Mouse (Mus musculus) retina, postnatal 7 days (tissue): ENCODE measurements around the gene Gucy1a1.
A peak's percentile ranks its signal among the peaks of the same experiment; 100 is the strongest.

ENCODE experiments used
- DNase-seq: peaks from one replicate; pipeline ENCODE4 v3.0.0-alpha.2; 2012; ENCODE audit warnings: low read depth, low spot score

Gucy1a1 gene

DNA sequence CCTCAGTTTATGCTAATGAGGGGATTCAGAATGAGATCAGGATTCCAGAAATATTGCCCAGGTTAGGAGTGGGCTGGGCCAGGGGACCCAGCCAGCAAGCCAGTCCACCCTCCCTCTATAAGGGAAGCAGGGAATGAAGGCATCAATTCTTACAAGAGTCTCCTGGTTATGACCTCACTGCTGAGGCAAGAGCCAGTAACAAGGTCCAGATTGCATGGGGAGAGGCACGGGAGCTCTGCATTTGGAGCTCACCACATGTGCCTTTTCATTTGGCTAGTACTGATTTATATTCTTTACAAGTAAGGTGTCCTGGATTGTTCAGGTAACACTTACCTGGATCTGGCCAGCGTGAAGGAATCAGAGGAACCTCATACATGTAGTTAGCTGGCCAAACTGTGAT is 48.8 kb downstream of the Gucy1a1 start:
- no peak for DNase-seq

DNA sequence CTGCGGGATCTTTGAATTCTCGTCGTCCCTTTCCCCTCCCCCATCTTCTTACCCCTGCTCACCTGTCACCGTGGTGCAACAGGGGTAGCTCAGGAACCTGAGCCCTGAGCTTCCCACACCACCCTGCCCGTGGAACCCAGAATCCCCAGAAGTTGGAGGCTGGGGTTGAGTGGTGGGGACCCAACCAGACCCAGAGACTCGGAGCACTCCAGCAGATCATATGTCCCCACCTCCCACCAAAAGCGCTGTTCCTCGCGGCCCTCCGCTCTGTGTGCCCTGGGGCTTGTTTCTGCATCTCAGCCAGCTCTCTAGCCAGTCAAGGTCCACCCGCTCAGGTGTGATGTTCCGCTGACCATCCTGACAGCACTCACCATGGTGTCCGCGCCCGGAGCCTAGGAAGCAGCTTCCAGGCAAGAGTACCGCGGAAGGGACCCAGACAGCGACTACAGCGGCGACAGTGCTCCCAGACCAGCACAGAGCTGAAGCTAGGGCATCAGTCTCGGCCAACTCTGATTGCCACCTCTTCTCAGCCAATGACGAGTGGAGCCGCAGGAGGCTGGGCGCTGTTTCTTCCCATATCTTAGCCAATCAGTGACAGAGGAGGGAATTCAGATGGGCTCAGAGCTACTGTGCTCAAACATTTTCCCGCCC is 71.3 kb downstream of the Gucy1a1 start, which contains the start of gene Gucy1b1:
Gene Gucy1b1 (minus strand): TSS at position 489 of the 651 bp plus-strand sequence.
- DNase-seq, result peak; percentile 61

DNA sequence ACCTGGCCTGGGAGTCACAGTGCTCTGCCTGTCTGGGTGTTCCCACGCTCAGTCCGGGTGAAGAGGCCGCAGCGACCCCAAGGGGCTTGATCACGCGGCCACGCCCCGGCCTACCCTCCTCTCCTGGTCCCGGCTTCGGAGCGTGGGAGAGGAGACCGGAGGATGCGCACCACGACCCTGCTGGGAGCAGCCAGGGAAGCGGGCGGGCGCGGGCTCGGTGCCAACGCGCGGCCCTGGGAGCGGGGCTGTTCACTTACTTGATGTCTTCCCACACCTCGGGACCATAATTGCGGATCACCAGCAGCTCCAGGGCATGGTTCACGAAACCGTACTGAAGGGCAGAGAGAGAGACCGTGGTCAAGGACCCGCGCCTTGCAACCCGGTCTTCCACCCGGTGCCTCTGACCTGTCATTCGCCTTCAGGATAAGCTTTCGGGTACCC is 71.8 kb downstream of the Gucy1a1 start:
- DNase-seq, result peak; percentile 25

DNA sequence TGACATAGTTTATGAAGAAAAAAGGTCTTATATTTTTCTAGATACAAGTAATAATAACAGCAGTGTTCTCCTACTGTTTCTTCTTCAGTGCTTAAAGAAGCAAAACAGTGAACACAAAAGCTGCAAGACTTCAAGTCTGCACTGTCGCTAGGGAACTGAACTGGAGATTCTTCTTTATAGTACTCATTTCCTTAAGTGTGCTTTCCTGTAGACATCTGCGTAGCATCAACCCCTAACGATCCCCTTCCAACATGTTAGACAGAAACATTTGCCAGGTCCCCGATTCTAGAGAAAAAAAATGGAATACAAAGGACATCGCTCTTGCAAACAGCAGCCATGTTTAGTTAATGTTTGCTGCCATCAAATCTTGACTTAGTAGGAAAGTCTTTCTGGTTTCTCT is 77.8 kb downstream of the Gucy1a1 start:
- DNase-seq, result no peak

DNA sequence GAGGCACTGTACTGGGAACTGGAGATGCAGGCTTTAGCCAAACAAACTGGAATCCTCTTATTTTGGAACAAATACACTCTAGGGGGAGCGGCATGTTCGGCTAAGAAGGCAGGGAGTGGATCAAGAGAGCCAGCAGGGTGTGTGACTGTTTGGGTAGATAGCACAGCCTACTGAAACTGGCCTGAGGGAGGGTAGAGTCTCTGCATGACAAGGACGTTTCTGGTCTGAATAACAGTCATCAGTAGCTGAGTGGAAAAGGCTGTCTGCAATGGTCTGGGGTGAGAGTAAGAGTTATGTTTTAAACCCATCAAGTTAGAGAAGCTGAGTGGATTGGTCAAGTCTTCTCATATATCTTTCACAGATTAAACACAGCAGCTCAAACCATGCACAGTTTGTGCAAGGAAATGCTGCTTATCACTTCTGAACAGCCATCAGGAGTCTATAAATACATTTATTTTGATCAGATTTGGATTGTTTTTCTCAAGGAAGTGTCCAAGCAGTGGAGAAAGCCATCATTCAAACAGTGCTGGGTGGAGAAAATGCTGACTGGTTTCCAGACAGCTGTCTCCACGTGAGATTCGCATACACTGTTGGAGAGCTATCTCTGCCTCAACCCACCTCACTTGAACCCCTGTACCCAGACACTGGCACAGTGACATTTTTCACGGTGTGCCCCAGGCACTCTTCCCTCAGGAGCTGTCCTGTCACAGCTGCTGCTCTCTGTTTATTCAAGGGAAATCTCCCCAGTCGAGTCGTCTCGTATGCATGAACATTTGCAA is 84.0 kb downstream of the Gucy1a1 start:
- DNase-seq, result no peak

DNA sequence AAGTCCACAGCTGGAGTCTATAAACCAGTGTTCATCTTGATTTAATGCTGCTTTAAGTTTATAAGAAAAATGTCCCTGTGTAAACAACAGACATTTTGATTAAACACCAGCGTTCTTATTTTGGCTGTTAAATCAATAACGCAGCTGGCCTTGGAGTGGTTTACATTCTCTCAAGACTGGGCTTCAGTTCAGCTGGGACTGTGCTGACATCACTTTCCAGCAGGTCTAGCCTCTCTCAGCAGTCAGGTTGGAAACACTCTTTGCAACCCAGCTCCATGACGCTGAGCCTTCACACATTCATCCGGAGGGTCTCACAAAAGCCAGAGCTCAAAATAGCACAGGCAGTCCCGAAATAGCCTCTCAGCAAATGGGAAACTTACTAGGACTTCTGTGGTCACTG is 88.4 kb downstream of the Gucy1a1 start:
- DNase-seq, result no peak

DNA sequence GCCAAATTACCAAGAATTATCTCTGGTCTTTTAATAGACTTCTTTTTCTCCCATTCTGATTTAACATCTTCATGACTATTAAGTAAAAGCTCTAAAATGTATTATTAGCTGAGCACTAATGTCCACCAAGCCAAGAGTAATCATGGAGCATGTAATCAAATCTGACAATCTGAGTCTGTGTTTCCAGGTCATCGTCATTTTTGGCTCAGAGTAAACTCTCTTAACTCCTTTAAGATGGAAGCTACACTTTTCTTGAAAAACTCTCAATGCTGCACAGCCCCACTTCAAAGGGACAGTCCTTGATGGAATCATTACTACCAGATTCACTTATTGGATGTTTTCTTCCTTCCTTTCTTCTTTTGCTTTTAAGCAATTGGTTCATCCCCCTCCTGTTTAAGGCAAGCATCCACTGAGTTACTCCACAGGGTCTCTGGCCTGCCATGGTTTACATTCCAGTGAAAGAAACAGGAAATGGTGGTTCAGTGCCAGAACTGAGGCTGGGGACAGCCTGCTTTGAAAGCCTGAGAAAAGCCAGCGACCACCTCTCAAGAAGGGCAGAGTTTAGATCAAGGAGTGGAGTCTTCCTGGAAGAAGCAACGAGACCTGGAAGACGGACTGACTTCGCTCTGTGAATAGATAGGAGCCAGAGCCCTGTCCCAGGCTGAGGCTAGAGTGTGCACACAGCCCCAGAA is 91.2 kb downstream of the Gucy1a1 start:
- no peak for DNase-seq

DNA sequence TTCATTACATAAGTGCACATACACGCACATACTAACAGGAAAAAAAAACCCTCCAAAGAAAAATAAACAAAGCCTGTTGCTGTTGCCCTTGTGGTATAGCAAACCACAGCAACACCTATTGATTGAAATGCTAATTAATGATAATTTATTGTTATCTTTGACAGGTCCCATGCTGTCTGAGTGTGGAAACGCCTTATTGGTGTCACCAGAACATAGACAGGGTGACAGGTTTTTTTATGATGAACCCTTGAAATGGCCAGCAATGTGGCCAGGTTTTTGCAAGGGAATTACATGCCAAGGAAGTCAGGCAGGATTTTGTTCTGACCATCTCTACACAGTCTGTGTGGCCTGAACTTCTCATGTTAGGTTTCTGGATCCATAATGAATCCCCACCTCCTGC is 93.6 kb downstream of the Gucy1a1 start:
- no peak for DNase-seq

DNA sequence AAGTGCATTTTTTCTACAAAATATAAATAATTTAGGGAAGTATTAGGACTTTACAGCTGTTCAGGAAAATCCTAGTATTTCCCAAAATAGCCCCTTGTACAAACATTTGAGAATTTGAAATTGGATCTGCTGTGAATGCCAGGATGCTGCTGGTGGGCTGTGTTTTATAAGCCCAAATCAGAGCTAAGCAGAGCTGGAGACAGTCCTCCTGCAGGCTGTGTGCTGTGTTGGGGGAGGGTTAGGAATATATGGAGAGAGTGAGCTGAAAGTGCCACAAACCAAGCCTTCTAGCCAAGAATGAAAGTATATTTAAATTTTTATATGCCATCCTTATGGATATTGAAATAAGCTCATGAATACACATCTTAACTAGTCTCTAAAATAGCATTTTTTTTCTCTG is 94.1 kb downstream of the Gucy1a1 start:
- DNase-seq, result no peak

DNA sequence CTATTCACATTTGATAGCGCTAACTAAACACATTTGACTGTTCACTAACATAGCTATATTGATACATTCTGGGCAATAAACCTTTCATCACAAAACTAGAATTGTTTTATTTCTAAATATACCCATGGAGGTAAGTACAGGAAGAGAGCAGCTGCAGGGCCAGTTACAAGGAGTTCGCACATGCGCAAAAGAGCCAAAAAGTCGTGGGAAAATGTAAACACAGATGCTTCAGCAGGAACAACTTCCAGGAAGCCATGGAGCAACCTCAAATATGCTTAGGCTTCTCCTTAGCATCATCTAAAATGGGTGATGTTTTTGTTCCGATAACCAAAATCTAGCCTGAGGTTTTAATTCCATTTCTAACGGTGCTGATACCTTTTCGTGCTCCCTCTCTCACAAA is 96.9 kb downstream of the Gucy1a1 start:
- no peak for DNase-seq

DNA sequence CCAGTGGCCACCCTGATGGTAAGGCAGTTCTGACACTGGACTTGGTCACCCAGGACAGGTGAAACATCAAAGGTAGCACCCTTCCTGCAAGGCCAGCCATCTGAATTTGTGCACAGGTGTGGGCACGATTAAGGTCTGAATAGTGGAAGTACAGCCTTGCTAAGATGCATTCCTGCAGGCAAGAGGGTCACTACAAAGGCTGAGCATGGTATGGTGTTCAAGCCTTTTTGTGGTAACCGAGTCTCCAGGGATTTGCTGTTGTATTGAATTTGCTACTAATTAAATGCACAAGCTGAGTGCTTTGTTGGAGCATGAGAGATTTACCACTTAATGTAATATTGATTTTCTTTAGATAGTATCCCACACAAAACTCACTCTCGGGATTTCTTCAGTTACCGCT is 97.5 kb downstream of the Gucy1a1 start:
- no peak for DNase-seq

DNA sequence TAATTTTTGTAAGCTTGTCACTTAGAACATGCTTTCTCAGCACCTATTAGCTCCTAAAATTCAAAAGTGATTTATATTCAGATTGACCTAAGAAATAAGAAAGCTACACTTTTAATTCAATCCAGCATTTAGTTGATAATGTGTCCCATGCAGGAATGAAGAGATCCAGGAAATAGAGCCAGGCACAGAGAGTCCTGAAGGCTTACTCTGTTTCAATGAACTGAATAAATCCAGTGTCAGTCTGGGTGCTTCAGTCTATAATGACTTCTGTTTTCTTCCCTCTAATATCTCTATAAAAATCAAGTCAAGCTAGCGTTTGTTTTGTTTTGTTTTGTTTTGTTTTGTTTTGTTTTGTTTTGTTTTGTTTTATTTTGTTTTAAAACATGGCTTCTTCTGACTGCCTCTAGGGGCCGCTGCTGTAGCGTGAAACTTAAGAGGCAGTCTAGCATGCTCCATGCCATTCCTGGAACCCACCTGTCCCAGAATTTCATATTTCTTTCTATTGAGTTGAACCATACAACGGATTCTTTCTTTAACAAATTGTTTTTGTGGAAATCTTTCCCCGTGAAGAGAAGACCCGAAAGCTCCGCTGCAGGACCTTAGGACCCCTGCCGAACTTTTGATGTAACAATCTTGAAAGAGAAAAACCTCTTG is 98.4 kb downstream of the Gucy1a1 start:
- peak; percentile 39 for DNase-seq

DNA sequence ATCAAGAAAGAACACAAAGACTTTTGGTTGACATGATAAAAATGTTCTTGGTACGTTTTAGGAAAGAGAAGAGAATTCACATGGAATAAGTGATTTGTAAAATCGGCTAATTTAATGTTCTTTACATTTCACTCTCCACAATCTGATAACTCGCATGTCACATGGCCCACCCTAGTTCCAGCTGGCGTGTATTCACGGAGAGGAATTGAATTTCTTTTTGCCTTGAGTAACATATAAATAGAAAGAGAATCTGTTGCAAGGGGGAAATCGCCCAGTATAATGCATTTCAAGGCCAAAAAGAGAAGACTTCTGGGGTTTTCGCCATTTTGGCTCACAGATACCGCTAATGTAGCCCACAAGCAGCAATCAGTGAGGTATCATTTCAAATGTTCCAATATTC is 99.5 kb downstream of the Gucy1a1 start:
- no peak for DNase-seq

DNA sequence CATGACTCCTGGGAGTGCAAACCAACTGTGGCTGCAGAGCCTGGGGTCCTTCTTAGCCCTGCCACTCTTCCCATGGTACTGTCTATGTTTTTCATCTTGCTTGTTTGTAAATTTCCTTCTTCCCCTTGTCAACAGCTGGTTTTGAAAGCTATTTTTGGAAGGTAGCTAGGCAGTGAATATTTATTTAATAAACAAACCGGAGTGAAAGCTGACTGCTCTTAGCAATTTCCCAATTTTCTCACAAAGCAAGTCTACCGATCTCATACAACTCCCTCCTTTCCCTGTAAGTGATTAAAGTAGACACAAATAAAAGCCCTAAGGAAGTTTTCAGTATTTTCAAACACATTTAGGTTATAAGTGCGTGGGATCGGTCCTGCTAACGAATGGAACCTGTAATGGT is 100.7 kb downstream of the Gucy1a1 start:
- DNase-seq, result no peak

DNA sequence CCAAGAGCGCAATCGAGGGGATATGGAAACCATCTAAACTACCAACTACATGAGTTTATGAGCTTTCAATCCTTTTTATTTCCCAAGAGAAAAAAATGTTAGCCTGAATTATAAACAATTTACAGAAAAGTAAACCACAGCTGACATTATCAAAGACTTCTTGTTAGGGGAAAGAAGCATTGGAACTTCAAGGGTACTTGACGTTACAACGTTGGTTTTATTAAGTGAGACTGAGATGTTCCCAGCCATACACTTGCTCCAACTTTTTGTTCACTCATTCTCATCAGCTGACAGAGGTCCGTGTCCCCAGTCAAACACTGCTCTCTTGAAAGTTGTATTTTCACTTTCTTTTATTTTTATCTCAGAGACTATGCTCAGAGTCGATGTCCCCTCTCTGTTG is 101.9 kb downstream of the Gucy1a1 start:
- no peak for DNase-seq
